Mouse (Mus musculus): Measurements from ENCODE around the gene Fkbp2. TPM values are rescaled to one million over a fixed set of nuclear protein-coding genes. Genes with fewer than 3 reads are reported as not detected.

Gene Fkbp2
- polyA plus RNA-seq, 1 experiment from 2014 or later: 120 TPM

GRCm38 (mm10) chr19:6987061-6987903 is 7.0 kb upstream of the Fkbp2 start, which contains the start of gene Vegfb:
Gene Vegfb (minus strand): TSS chr19:6987651.
- H3K9ac ChIP-seq: peak within 1 kb of the TSS; percentile 93
- H3K4me3 ChIP-seq: peak within 1 kb of the TSS; percentile 78
- peaks cover 30% of the 10 kb centered on the region for H3K4me1 ChIP-seq (replicated peaks)
- ATAC-seq (ENCODE audit: low read depth): peak; percentile 45
- no peaks in the 10 kb centered on the region for H3K27me3 ChIP-seq
- no peaks in the 10 kb centered on the region for H3K9me3 ChIP-seq
- WGBS: 1% methylated on average over 81 of the region's 85 CpGs
- H3K36me3 ChIP-seq: peaks cover 28% of the 10 kb centered on the region
- peak within 1 kb of the TSS; percentile 87 for H3K4me2 ChIP-seq
- H3K27ac ChIP-seq (replicated peaks): peak within 1 kb of the TSS; percentile 84

GRCm38 (mm10) chr19:6985951-6986708 is 5.8 kb upstream of the Fkbp2 start:
- 75% methylated on average over 10 of the region's 10 CpGs for WGBS
- ATAC-seq (ENCODE audit: low read depth): no peak
- Histone ChIP-seq H3K4me3 (peak overlapping the region; percentile 78), H3K9me3 (no peaks in the 10 kb centered on the region), H3K27ac (replicated peaks) (0 out of 2 replicates have a peak overlapping the region, but pooled peaks have one; percentile 84), H3K36me3 (peaks cover 31% of the 10 kb centered on the region), H3K9ac (peak overlapping the region; percentile 93), H3K4me2 (peak overlapping the region; percentile 87), H3K4me1 (replicated peaks) (peaks cover 25% of the 10 kb centered on the region), H3K27me3 (no peaks in the 10 kb centered on the region)

DNA sequence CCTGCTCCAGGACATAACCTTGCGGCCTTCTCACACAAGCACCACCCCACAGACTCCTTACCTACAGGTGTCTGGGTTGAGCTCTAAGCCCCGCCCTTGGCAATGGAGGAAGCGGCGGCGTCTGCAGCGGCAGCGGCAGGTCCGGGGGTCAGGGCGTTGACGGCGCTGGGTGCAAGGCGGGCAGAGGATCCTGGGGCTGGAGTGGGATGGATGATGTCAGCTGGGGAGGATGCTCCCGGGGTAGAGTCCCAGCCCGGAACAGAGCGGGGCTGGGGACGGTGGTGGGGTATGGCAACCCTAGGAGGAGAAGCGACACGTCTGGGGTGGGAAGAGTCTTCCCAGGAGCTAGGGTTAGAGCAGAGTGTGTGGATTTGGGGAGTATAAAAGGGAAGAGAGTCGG is 5.0 kb upstream of the Fkbp2 start:
- peaks cover 31% of the 10 kb centered on the region for H3K36me3 ChIP-seq
- H3K4me2 ChIP-seq: no peak overlapping the region
- H3K4me1 ChIP-seq (replicated peaks): peaks cover 31% of the 10 kb centered on the region
- H3K27ac ChIP-seq (replicated peaks): no peak overlapping the region
- H3K4me3 ChIP-seq: no peak overlapping the region
- 80% methylated on average over 19 of the region's 19 CpGs for WGBS
- H3K9ac ChIP-seq: no peak overlapping the region
- no peak for ATAC-seq (ENCODE audit: low read depth)
- no peaks in the 10 kb centered on the region for H3K27me3 ChIP-seq
- H3K9me3 ChIP-seq: no peaks in the 10 kb centered on the region

- no peak overlapping the region for H3K4me3 ChIP-seq
- H3K4me1 ChIP-seq (replicated peaks): peaks cover 41% of the 10 kb centered on the region
- no peaks in the 10 kb centered on the region for H3K9me3 ChIP-seq
- peaks cover 31% of the 10 kb centered on the region for H3K36me3 ChIP-seq
- WGBS: 39% methylated on average over 5 of the region's 5 CpGs
- no peaks in the 10 kb centered on the region for H3K27me3 ChIP-seq
- no peak overlapping the region for H3K9ac ChIP-seq
- no peak for ATAC-seq (ENCODE audit: low read depth)
- no peak overlapping the region for H3K4me2 ChIP-seq
- 0 out of 2 replicates have a peak overlapping the region, but pooled peaks have one; percentile 4 for H3K27ac ChIP-seq (replicated peaks)
Measured at GRCm38 (mm10) chr19:6983621-6984020, 3.3 kb upstream of the Fkbp2 start.

DNA sequence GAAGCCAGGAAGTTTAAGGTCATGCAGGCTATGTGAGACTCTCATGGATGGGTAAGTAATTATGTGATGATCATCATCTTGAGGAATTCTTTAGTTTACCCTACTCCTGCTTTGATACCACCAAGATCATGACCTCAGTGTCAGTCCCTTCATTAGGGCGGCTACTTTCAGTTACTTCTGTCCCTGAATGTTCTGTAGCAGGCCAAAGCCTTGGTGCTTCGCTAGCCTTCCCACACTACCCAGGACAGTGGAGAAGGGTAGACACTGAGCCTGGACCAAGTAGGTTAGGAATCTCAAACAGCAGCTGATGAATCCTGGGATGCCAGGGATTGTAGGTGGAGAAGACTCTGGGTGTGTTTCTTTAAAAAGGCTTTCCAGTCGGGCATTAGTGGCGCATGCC is 1.2 kb upstream of the Fkbp2 start:
- H3K36me3 ChIP-seq: peaks cover 50% of the 10 kb centered on the region

GRCm38 (mm10) chr19:6979486-6980380 is 568 bp downstream of the Fkbp2 start:
- peak overlapping the region; percentile 80 for H3K9ac ChIP-seq
- H3K36me3 ChIP-seq: peaks cover 41% of the 10 kb centered on the region
- peak overlapping the region; percentile 92 for H3K4me2 ChIP-seq
- peaks cover 49% of the 10 kb centered on the region for H3K4me1 ChIP-seq (replicated peaks)
- peak overlapping the region; percentile 94 for H3K27ac ChIP-seq (replicated peaks)
- H3K4me3 ChIP-seq: peak overlapping the region; percentile 63
- H3K9me3 ChIP-seq: no peaks in the 10 kb centered on the region
- ATAC-seq (ENCODE audit: low read depth): peak; percentile 88
- H3K27me3 ChIP-seq: no peaks in the 10 kb centered on the region
- 2% methylated on average over 59 of the region's 59 CpGs for WGBS

More for the DNA sequence above, 1.2 kb upstream of the Fkbp2 start:
- Histone ChIP-seq H3K9ac (no peak overlapping the region), H3K27ac (replicated peaks) (no peak overlapping the region), H3K27me3 (no peaks in the 10 kb centered on the region), H3K4me1 (replicated peaks) (peaks cover 46% of the 10 kb centered on the region), H3K4me3 (peak overlapping the region; percentile 63; the same call in 1 of the 2 replicates), H3K9me3 (no peaks in the 10 kb centered on the region), H3K4me2 (peak overlapping the region; percentile 92; the same call in 1 of the 2 replicates)
- WGBS: 90% methylated on average over 4 of the region's 4 CpGs
- no peak for ATAC-seq (ENCODE audit: low read depth)

- peak overlapping the region; percentile 94 for H3K27ac ChIP-seq (replicated peaks)
- peak overlapping the region; percentile 63 for H3K4me3 ChIP-seq
- peaks cover 50% of the 10 kb centered on the region for H3K4me1 ChIP-seq (replicated peaks)
- peaks cover 37% of the 10 kb centered on the region for H3K36me3 ChIP-seq
- H3K27me3 ChIP-seq: no peaks in the 10 kb centered on the region
- no peak for ATAC-seq (ENCODE audit: low read depth)
- H3K4me2 ChIP-seq: peak overlapping the region; percentile 92
- no peaks in the 10 kb centered on the region for H3K9me3 ChIP-seq
- peak overlapping the region; percentile 73 for H3K9ac ChIP-seq
- 12% methylated on average over 11 of the region's 11 CpGs for WGBS
Measured at GRCm38 (mm10) chr19:6979001-6979479, 1.3 kb downstream of the Fkbp2 start.

DNA sequence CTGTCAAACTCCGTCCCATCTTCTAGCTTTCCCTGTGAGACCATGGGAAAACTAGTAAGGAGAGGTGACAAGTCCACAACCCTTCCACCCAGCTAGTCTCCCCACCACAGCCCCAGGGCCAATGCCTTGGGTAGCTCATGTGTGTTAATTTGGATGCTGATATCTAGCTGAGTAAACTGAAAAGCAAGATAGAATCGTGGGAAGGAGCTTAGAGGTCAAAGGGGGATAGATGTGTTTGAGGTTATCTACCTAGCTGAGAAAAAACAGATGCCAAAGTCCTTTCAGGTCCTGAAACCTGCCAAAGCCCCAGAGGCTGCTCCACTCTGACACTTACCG is 1.7 kb downstream of the Fkbp2 start:
- no peaks in the 10 kb centered on the region for H3K27me3 ChIP-seq
- H3K9ac ChIP-seq: peak overlapping the region; percentile 73
- H3K4me3 ChIP-seq: peak overlapping the region; percentile 63
- H3K36me3 ChIP-seq: peaks cover 33% of the 10 kb centered on the region
- ATAC-seq (ENCODE audit: low read depth): no peak
- H3K4me1 ChIP-seq (replicated peaks): peaks cover 55% of the 10 kb centered on the region
- H3K27ac ChIP-seq (replicated peaks): peak overlapping the region; percentile 94
- H3K4me2 ChIP-seq: peak overlapping the region; percentile 92
- H3K9me3 ChIP-seq: no peaks in the 10 kb centered on the region
- WGBS: 58% methylated on average over 3 of the region's 3 CpGs

DNA sequence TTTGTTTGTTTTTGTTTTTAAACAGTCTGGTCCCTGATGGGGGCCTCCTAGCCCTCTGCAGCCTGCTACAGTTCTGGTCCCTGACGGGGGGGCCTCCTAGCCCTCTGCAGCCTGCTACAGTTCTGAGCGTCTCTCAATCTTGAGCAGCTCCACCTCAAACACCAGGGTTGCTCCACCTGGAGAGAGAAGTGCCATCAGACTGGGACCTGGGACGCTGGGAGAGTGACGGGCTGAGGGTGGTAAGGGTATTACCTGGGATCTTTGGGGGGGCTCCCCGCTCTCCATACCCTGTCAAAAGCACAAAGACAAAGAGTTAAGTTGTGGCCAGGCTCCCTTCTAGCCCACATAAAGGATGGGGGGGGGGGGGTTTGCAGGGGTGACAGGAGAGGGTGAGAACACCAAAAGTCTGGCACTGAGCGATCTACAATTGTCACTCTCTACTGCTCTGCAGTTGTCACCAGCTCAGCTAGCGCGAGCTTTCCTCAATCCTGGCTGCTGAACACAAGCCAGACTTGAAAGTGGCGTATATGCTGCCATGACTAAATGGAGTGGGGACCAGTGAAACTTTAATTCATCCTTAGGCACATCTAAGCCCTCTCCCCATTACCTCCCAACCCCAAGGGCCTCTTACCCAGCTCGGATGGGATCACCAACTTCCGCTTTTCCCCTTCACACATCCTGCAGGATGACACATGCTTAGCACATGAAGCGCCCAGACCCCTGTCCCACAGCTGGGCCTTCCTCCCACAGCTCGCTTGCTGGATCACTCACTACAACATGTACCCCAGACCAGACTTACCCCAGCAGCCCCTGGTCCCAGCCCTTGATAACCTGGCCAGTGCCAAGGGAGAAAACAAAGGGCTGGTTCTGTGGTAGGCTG is 2.3 kb downstream of the Fkbp2 start:
- Histone ChIP-seq H3K27me3 (no peaks in the 10 kb centered on the region), H3K9ac (peak overlapping the region; percentile 73), H3K36me3 (peaks cover 29% of the 10 kb centered on the region), H3K4me3 (peak overlapping the region; percentile 63), H3K4me1 (replicated peaks) (peaks cover 55% of the 10 kb centered on the region), H3K4me2 (peak overlapping the region; percentile 92), H3K9me3 (no peaks in the 10 kb centered on the region), H3K27ac (replicated peaks) (peak overlapping the region; percentile 94)
- ATAC-seq (ENCODE audit: low read depth): no peak
- 85% methylated on average over 13 of the region's 13 CpGs for WGBS

DNA sequence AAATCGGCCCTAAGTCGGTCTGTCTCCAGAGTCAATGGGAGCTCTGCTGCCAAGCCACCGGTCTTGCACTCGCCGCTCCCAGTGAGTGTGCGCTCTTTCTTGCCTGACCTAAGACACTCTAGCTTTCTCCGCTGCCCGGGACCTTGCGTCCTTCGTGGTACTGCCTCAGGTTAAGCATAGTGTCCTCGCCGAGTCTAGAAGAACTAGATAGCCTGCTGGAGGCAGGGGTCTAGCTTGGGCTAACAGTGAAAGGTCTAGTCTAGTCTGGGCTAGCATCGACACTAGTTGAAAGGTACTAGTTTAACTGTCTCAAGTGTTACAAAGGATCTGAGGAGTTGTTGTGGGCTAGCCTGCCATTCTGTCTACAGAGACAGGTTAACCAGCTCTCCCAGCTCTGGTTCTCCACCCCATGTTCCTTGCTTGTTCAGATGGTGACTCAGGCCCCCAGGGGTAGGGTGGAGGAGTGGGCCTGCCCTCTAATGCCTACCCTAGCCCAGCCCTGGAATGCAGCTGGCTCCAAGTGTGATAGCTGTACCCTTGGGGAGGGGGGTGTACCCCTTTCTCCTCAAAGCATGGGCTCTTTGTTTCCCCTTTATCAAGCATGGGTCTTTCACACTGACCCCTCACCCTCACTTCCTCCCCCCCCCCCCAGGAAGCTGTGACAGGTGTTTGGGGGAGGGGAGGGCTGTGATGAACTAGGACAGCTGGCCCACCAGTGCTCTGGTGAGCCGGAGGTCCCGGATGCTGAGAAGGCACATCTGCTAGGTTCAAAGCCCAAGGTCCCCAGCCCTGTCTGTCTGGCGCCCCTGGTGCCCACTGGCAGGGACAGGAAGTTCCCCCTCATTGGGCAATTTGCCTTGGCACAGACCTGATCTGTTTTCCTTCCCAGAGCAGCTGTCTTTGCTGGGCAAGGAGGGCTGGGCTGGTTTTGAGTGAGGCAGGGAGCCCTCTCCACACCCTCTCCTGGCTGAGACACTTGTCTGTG is 4.5 kb downstream of the Fkbp2 start, which contains the start of gene Plcb3:
Gene Plcb3, minus strand, starts transcription at position 934 of the 985 bp plus-strand sequence.
- peaks cover 19% of the 10 kb centered on the region for H3K36me3 ChIP-seq
- ATAC-seq (ENCODE audit: low read depth): no peak
- H3K27me3 ChIP-seq: peaks cover under 1% of the 10 kb centered on the region; the same call in 1 of the 2 replicates
- 0% methylated on average over 16 of the region's 16 CpGs for WGBS
- peak within 1 kb of the TSS; percentile 89 for H3K9ac ChIP-seq
- peak within 1 kb of the TSS; percentile 92 for H3K4me2 ChIP-seq
- peak within 1 kb of the TSS; percentile 69 for H3K4me3 ChIP-seq
- H3K9me3 ChIP-seq: no peaks in the 10 kb centered on the region
- H3K27ac ChIP-seq (replicated peaks): peak within 1 kb of the TSS; percentile 96
- peaks cover 60% of the 10 kb centered on the region for H3K4me1 ChIP-seq (replicated peaks)
